30 mouse cellular contexts compared by ENCODE assay signal in genomic region chr1:105543051-105543450, GRCm38 (mm10).
DNase-seq lines count a peak whose midpoint lies in the region; ATAC-seq lines count a peak whose summit lies in the region.
"Had no signal": no experiment of that assay in that cellular context is flagged by ENCODE, and none has a peak within 500 bp of the region (broad histone marks: within the 10 kb centered on the region; RNA-seq: fewer than 3 reads in every experiment).

No protein-coding gene starts in this region.

- no peak overlapping the region for H3K27ac ChIP-seq in limb, embryonic 10.5 days
- H3K27ac ChIP-seq in hindbrain, embryonic 10.5 days: no peak overlapping the region
- H3K27ac ChIP-seq: embryonic facial prominence, embryonic 10.5 days; embryonic facial prominence, embryonic 13.5 days; forebrain, embryonic 13.5 days; gastrocnemius, adult 2 months; heart, embryonic 15.5 days; hindbrain, embryonic 12.5 days; hindbrain, embryonic 15.5 days had no signal

- peak; percentile 60 for DNase-seq in 416B (ENCODE audit: low read depth)
- DNase-seq in CD4-positive, CD25-positive, alpha-beta regulatory T cell, adult 2 months (ENCODE audit: low read depth, low spot score): peak; percentile 20
- DNase-seq in limb, embryonic 10.5 days (ENCODE audit: low spot score): no peak
- no peak for DNase-seq in hindbrain, embryonic 10.5 days (ENCODE audit: low spot score)
- DNase-seq: adrenal gland, adult 8-10 months; adrenal gland, postnatal 25 days; cerebellum, adult 11 months; cerebellum, adult 2 months; cerebellum, adult 9-11 months; cerebellum, postnatal 25 days; embryo, embryonic 11 days; forebrain, postnatal 0 days; gastrocnemius, adult 2 months; gastrocnemius, postnatal 14 days; heart, adult 18-20 months; heart, postnatal 10 days; heart, postnatal 36 days; kidney, adult 2 months had no signal

- H3K4me1 ChIP-seq in limb, embryonic 10.5 days: no peaks in the 10 kb centered on the region
- no peaks in the 10 kb centered on the region for H3K4me1 ChIP-seq in hindbrain, embryonic 10.5 days (replicated peaks)
- H3K4me1 ChIP-seq: embryonic facial prominence, embryonic 10.5 days; embryonic facial prominence, embryonic 13.5 days; forebrain, embryonic 13.5 days; heart, embryonic 12.5 days; heart, embryonic 15.5 days; hindbrain, embryonic 12.5 days; hindbrain, embryonic 15.5 days had no signal

- H3K36me3 ChIP-seq in limb, embryonic 10.5 days: peaks cover 31% of the 10 kb centered on the region
- peaks cover 33% of the 10 kb centered on the region for H3K36me3 ChIP-seq in hindbrain, embryonic 10.5 days

- 97% methylated on average over 1 of the region's 1 CpGs for WGBS in limb, embryonic 10.5 days
- 98% methylated on average over 1 of the region's 1 CpGs for WGBS in hindbrain, embryonic 10.5 days

- peaks cover 4% of the 10 kb centered on the region; the same call in 1 of the 2 replicates for H3K9me3 ChIP-seq in limb, embryonic 10.5 days (replicated peaks)
- H3K9me3 ChIP-seq in hindbrain, embryonic 10.5 days: peaks cover 7% of the 10 kb centered on the region
- H3K9me3 ChIP-seq: heart, embryonic 15.5 days; hindbrain, embryonic 15.5 days had no signal

- no peak overlapping the region for H3K4me3 ChIP-seq in limb, embryonic 10.5 days
- no peak overlapping the region for H3K4me3 ChIP-seq in hindbrain, embryonic 10.5 days
- H3K4me3 ChIP-seq: embryonic facial prominence, embryonic 10.5 days; embryonic facial prominence, embryonic 13.5 days; erythroblast, embryonic 14.5 days; forebrain, embryonic 13.5 days; gastrocnemius, adult 2 months; heart, embryonic 12.5 days; heart, embryonic 15.5 days; hindbrain, embryonic 12.5 days; hindbrain, embryonic 15.5 days had no signal

- ATAC-seq in common myeloid progenitor, adult 5-6 weeks (replicated peaks; ENCODE audit: low read depth, poor library complexity, severe bottlenecking): peak; percentile 60
- peak; percentile 41 for ATAC-seq in inflammation-experienced regulatory T-cells, adult 6 months
- ATAC-seq in granulocyte monocyte progenitor cell, adult 5-6 weeks (replicated peaks; ENCODE audit: poor library complexity, severe bottlenecking): no peak
- ATAC-seq: forebrain, embryonic 13.5 days; forebrain, postnatal 0 days; intestine, postnatal 0 days had no signal

- no peaks in the 10 kb centered on the region for H3K27me3 ChIP-seq in limb, embryonic 10.5 days (ENCODE audit: low read depth, poor library complexity, severe bottlenecking)
- H3K27me3 ChIP-seq in hindbrain, embryonic 10.5 days (ENCODE audit: insufficient read depth, poor library complexity, severe bottlenecking): no peaks in the 10 kb centered on the region
- H3K27me3 ChIP-seq: embryonic facial prominence, embryonic 13.5 days; forebrain, embryonic 13.5 days; heart, embryonic 12.5 days; heart, embryonic 15.5 days; hindbrain, embryonic 12.5 days; hindbrain, embryonic 15.5 days had no signal

Comparison
In these comparisons a context has a peak if more than half of its experiments do, and no peak if none do; other contexts are left out.
1. DNase-seq: peak in 416B (single experiment) and CD4-positive, CD25-positive, alpha-beta regulatory T cell, adult 2 months (single experiment); none in limb, embryonic 10.5 days (single experiment) and hindbrain, embryonic 10.5 days (single experiment).